Mouse (Mus musculus) embryonic facial prominence, embryonic 15.5 days (tissue): ENCODE data around the gene Kcnj15. TPM values are rescaled to one million over a fixed set of nuclear protein-coding genes. Genes with fewer than 3 reads are reported as not detected.

ENCODE experiments used
- ATAC-seq: fragments of 200-750 bp; cut with Nextera tagmentation; 2 replicates; pipeline ENCODE4 v1.8.0; 2017; ENCODE audit warnings: low read depth, moderate TSS enrichment; ENCODE audit not compliant: insufficient number of reproducible peaks, low FRiP score, low TSS enrichment
- H3K27ac ChIP-seq: fragments of 300-500 bp; sonication (generic); replicated peaks from 2 replicates; pipeline ENCODE4 v1.5.1; 2015; ENCODE audit warnings: mild to moderate bottlenecking, inconsistent platforms
- H3K27me3 ChIP-seq: fragments of 300-500 bp; sonication (generic); 2 replicates; pipeline ENCODE4 v1.6.1; 2015; ENCODE audit warnings: inconsistent platforms
- H3K36me3 ChIP-seq: fragments of 300-500 bp; sonication (generic); 2 replicates; pipeline ENCODE4 v1.6.1; 2015; ENCODE audit warnings: mild to moderate bottlenecking, inconsistent platforms
- H3K4me1 ChIP-seq: fragments of 300-500 bp; sonication (generic); 2 replicates; pipeline ENCODE4 v1.6.1; 2015; ENCODE audit warnings: inconsistent platforms
- H3K4me2 ChIP-seq: fragments of 300-500 bp; sonication (generic); replicated peaks from 2 replicates; pipeline ENCODE4 v1.6.1; 2015; ENCODE audit warnings: mild to moderate bottlenecking, inconsistent platforms
- H3K4me3 ChIP-seq: fragments of 300-500 bp; sonication (generic); replicated peaks from 2 replicates; pipeline ENCODE4 v1.5.1; 2015; ENCODE audit warnings: mild to moderate bottlenecking, inconsistent platforms
- H3K9ac ChIP-seq: fragments of 300-500 bp; sonication (generic); 2 replicates; pipeline ENCODE4 v1.6.1; 2015; ENCODE audit warnings: inconsistent platforms
- H3K9me3 ChIP-seq: fragments of 300-500 bp; sonication (generic); replicated peaks from 2 replicates; pipeline ENCODE4 v1.6.1; 2016; ENCODE audit warnings: inconsistent platforms
- WGBS: fragments of 180-500 bp; shearing (Covaris S2); methylation state at CpG from one replicate; pipeline ENCODE4 v1.1.7; 2015; 5-methylcytosine and 5-hydroxymethylcytosine counted together
- polyA plus RNA-seq: library from polyadenylated mRNA; unstranded; fragments of >200 nt; fragmentation: Nextera tagmentation; extraction: Ambion mirVana; gene quantifications from 2 replicates; pipeline ENCODE4 v1.2.1, GENCODE M21; 2015

The Kcnj15 gene
- polyA plus RNA-seq, 1 experiment from 2014 or later: 4.7 TPM

- WGBS: 59% methylated on average over 5 of the region's 5 CpGs
- no peak overlapping the region for H3K9ac ChIP-seq
- no peaks in the 10 kb centered on the region for H3K36me3 ChIP-seq
- no peak overlapping the region for H3K27ac ChIP-seq
- no peak for ATAC-seq
- H3K9me3 ChIP-seq: no peaks in the 10 kb centered on the region
- H3K4me3 ChIP-seq: no peak overlapping the region
- peaks cover 4% of the 10 kb centered on the region; the same call in 1 of the 2 replicates for H3K4me1 ChIP-seq
- H3K4me2 ChIP-seq: no peak overlapping the region
- no peaks in the 10 kb centered on the region for H3K27me3 ChIP-seq
Measured at GRCm38 (mm10) chr16:95248646-95249045, 8.7 kb upstream of the Kcnj15 start.

DNA sequence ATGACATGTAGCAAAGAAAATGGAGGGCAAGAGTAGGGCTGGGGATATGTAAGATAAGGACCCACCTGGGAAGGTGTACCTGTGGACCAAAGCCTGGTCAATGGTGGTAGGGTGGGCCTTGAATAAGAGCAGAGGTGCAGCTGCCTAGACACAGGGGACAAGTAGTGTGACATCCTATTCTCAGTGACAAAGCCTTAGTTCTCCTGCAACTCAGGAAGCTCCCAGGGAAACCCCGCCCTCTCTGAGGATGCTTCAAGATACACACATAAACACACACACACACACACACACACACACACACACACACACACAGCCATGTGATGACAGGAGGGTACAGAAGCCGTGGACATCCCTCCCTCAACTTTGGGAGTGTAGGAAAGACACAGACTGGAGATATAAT is 710 bp upstream of the Kcnj15 start:
- 76% methylated on average over 2 of the region's 2 CpGs for WGBS

DNA sequence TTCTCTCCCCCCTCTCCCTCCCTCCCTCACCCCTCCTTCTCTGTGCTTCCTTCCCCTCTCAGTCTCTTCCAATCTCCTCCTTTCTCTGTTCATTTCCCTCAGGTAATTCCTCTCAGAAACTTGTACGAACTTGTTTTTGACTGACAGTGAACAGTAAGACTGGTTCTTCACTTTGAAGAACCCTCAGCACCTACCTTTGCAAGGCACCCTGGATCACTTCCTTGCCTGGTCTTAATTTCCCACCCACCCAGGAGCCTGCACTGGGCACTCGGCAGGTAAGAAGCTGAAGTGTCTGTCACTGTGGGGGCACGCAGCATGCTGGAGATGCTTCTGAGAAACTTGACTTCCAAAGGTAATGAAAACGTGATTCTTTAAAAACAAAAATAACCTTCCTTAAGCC is 742 bp downstream of the Kcnj15 start:
- Histone ChIP-seq H3K4me1 (peaks cover 37% of the 10 kb centered on the region), H3K4me2 (peak overlapping the region; percentile 22; the same call in 1 of the 2 replicates), H3K27ac (peak overlapping the region; percentile 60; the same call in 1 of the 2 replicates), H3K4me3 (peak overlapping the region; percentile 23), H3K36me3 (no peaks in the 10 kb centered on the region), H3K9me3 (no peaks in the 10 kb centered on the region), H3K27me3 (no peaks in the 10 kb centered on the region), H3K9ac (no peak overlapping the region)
- ATAC-seq: no peak
- WGBS: 20% methylated on average over 4 of the region's 4 CpGs

More for the DNA sequence above, 710 bp upstream of the Kcnj15 start:
- no peaks in the 10 kb centered on the region for H3K9me3 ChIP-seq
- H3K4me1 ChIP-seq: peaks cover 23% of the 10 kb centered on the region
- no peak overlapping the region for H3K27ac ChIP-seq
- ATAC-seq: no peak
- H3K36me3 ChIP-seq: no peaks in the 10 kb centered on the region
- H3K4me2 ChIP-seq: no peak overlapping the region
- H3K27me3 ChIP-seq: no peaks in the 10 kb centered on the region
- H3K4me3 ChIP-seq: no peak overlapping the region
- H3K9ac ChIP-seq: no peak overlapping the region

DNA sequence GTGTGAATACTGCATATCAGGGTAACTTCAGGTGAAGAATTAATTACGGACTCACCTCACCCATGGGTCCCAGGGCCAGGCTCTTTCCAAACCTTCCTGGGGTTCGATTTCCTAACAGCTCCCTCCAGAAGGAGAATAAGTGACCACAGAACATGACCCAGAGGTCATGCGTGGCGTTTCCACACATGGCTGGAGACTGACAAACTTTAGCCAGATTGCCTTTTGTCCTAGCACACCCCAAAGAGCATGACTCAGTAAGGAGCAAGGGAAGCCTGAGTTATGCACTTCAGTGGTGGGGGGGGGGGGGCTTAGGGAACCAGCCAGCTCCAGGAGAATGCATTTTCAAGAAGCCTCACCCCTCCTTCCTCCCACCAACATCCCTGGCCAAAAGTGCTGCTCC is 2.1 kb downstream of the Kcnj15 start:
- Histone ChIP-seq H3K9ac (no peak overlapping the region), H3K36me3 (no peaks in the 10 kb centered on the region), H3K4me1 (peaks cover 42% of the 10 kb centered on the region), H3K27me3 (no peaks in the 10 kb centered on the region), H3K9me3 (no peaks in the 10 kb centered on the region), H3K4me3 (no peak overlapping the region), H3K4me2 (0 out of 2 replicates have a peak overlapping the region, but pooled peaks have one; percentile 22), H3K27ac (no peak overlapping the region)
- no peak for ATAC-seq
- 58% methylated on average over 4 of the region's 4 CpGs for WGBS

- Histone ChIP-seq H3K4me1 (peaks cover 42% of the 10 kb centered on the region), H3K9ac (no peak overlapping the region), H3K36me3 (no peaks in the 10 kb centered on the region), H3K4me2 (no peak overlapping the region), H3K9me3 (no peaks in the 10 kb centered on the region), H3K27me3 (no peaks in the 10 kb centered on the region), H3K27ac (peak overlapping the region; percentile 17; the same call in 1 of the 2 replicates), H3K4me3 (no peak overlapping the region)
- no peak for ATAC-seq
- 67% methylated on average over 5 of the region's 5 CpGs for WGBS
Measured at GRCm38 (mm10) chr16:95260693-95261092, 3.3 kb downstream of the Kcnj15 start.

GRCm38 (mm10) chr16:95261807-95262206 is 4.4 kb downstream of the Kcnj15 start:
- Histone ChIP-seq H3K36me3 (no peaks in the 10 kb centered on the region), H3K4me1 (peaks cover 42% of the 10 kb centered on the region), H3K4me3 (no peak overlapping the region), H3K27me3 (no peaks in the 10 kb centered on the region), H3K4me2 (no peak overlapping the region), H3K9ac (no peak overlapping the region), H3K27ac (no peak overlapping the region), H3K9me3 (no peaks in the 10 kb centered on the region)
- 44% methylated on average over 4 of the region's 4 CpGs for WGBS
- ATAC-seq: no peak

GRCm38 (mm10) chr16:95262706-95263363 is 5.5 kb downstream of the Kcnj15 start:
- Histone ChIP-seq H3K4me3 (no peak overlapping the region), H3K9me3 (no peaks in the 10 kb centered on the region), H3K27me3 (no peaks in the 10 kb centered on the region), H3K4me1 (peaks cover 42% of the 10 kb centered on the region), H3K9ac (no peak overlapping the region), H3K36me3 (no peaks in the 10 kb centered on the region), H3K4me2 (no peak overlapping the region), H3K27ac (0 out of 2 replicates have a peak overlapping the region, but pooled peaks have one; percentile 34)
- 44% methylated on average over 15 of the region's 15 CpGs for WGBS
- no peak for ATAC-seq

- Histone ChIP-seq H3K27me3 (no peaks in the 10 kb centered on the region), H3K9ac (no peak overlapping the region), H3K4me1 (peaks cover 38% of the 10 kb centered on the region), H3K27ac (no peak overlapping the region), H3K9me3 (no peaks in the 10 kb centered on the region), H3K4me3 (no peak overlapping the region), H3K36me3 (no peaks in the 10 kb centered on the region), H3K4me2 (no peak overlapping the region)
- ATAC-seq: no peak
- 54% methylated on average over 5 of the region's 5 CpGs for WGBS
Measured at GRCm38 (mm10) chr16:95264324-95264723, 7.0 kb downstream of the Kcnj15 start.

DNA sequence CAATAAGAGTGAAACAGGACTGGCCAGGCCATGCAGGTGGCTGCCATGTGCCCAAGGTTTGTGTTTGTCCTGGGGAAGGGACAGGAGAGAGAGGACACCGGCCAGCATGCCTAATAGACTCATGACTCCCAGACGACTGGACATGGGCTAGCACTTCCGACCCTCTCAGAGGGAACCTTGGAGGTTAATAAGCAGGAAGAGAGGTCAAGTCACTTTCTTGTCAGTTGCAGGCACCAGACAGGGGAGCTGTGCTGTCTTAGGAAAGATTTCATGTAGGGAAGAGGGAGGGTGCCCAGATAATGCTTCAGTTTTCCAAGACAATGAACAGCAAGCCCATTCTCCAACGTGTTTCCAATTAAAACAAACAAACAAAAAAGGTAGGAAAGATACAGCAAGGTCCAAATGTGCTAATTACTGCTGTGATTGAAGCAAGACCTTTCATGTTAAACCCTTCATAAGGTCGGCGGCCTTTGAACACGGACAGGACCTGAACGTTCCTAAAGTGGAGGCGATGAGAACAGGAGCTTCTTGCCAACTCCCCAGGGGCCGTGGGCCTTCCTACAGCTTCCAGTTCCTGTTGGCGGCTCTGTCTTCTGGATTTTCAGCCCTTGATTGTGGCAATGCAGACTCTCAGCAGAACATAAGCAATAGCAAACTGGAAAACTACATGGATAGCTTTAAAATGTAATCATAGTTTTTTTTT is 10.3 kb downstream of the Kcnj15 start:
- no peak overlapping the region for H3K4me3 ChIP-seq
- no peak overlapping the region for H3K27ac ChIP-seq
- no peaks in the 10 kb centered on the region for H3K27me3 ChIP-seq
- no peaks in the 10 kb centered on the region for H3K36me3 ChIP-seq
- H3K9me3 ChIP-seq: no peaks in the 10 kb centered on the region
- 24% methylated on average over 11 of the region's 11 CpGs for WGBS
- no peak overlapping the region for H3K9ac ChIP-seq
- no peak overlapping the region for H3K4me2 ChIP-seq
- no peak for ATAC-seq
- H3K4me1 ChIP-seq: peaks cover 9% of the 10 kb centered on the region

- H3K9me3 ChIP-seq: no peaks in the 10 kb centered on the region
- WGBS: 55% methylated on average over 6 of the region's 6 CpGs
- no peak overlapping the region for H3K27ac ChIP-seq
- no peak overlapping the region for H3K4me3 ChIP-seq
- H3K9ac ChIP-seq: no peak overlapping the region
- ATAC-seq: no peak
- H3K36me3 ChIP-seq: no peaks in the 10 kb centered on the region
- no peak overlapping the region for H3K4me2 ChIP-seq
- no peaks in the 10 kb centered on the region for H3K4me1 ChIP-seq
- H3K27me3 ChIP-seq: no peaks in the 10 kb centered on the region
Measured at GRCm38 (mm10) chr16:95269610-95270009, 12.3 kb downstream of the Kcnj15 start.

DNA sequence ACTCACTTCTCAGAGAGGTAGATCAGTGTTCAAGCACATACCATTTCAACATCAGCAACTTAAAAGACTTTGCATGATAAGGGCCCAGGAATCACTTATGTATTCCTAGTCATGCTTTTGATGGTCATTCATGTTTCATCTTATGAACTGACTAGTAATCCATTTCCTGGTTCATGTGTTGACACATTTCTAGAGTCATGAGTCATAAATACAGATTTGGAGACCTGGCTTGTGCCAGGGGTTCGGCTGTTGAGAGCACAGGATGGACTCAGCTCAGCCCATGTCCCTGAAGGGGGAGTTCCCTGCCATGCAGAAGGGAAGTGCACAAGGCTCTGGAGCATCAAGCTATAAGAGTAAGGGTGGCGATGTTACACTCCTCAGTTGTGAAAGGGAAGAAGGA is 15.7 kb downstream of the Kcnj15 start:
- H3K4me3 ChIP-seq: no peak overlapping the region
- H3K9me3 ChIP-seq: no peaks in the 10 kb centered on the region
- H3K9ac ChIP-seq: no peak overlapping the region
- no peaks in the 10 kb centered on the region for H3K4me1 ChIP-seq
- WGBS: 84% methylated on average over 2 of the region's 2 CpGs
- H3K4me2 ChIP-seq: no peak overlapping the region
- no peaks in the 10 kb centered on the region for H3K27me3 ChIP-seq
- H3K36me3 ChIP-seq: no peaks in the 10 kb centered on the region
- no peak overlapping the region for H3K27ac ChIP-seq
- ATAC-seq: no peak
